Mouse (Mus musculus): ENCODE results near the gene F2.
"Not testable (repeated sequence)": the region's sequence is repeated elsewhere in the genome, so short reads cannot be mapped to it uniquely, and the experiment has no call there.

The F2 gene

GRCm38 (mm10) chr2:91645811-91646210 lies 9.6 kb upstream of the F2 start:
- peak; percentile 71 to 85 for DNase-seq

- DNase-seq = peak; percentile 47 to 51
Observed at GRCm38 (mm10) chr2:91645354-91645753, 9.1 kb upstream of the F2 start.

DNA sequence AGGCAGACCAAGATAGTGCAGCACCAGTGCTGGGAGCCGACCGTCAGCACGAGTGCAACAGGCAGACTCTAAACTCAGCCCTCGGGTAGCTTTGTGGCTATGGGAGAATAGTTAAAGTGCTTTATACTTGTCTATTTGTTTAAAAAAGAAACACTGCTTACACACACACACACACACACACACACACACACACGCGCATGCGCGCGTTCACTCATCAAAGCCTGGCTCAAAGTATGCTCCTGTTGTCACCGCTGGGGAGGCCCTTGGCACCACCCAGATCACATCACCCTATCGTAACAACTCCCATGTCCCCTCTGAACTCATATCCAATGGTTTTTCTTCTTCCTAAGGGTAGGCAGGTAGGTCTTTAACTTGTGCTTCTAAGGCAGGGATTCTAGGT lies 7.8 kb upstream of the F2 start:
- DNase-seq = no peak

DNA sequence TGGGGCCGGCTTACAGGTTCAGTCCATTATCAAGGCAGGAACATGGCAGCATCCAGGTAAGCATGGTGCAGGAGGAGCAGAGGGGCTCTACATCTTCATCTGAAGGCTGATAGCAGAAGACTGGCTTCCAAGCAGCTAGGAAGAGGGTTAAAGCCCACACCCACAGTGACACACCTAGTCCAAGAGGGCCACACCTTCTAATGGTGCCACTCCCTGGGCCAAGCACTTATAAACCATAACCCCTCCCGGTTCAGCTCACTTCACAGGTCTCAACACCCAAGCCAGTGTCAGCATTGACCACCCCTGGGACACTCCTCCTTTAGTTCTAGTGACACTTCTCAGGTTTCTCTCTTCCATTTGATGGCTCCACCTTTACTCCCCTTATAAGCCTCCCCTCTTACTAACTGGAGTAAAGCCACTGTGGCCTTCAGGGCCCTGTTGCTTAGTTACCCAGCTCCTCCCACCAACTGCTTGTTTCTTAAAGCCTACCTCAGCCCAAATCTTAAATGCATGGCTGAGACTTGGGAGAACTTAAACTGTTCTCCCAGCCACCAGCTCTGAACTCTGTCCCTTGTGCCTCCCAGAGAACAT lies 6.7 kb upstream of the F2 start:
- DNase-seq = no peak

- DNase-seq = no peak
Observed at GRCm38 (mm10) chr2:91638931-91639330, 2.7 kb upstream of the F2 start.

DNA sequence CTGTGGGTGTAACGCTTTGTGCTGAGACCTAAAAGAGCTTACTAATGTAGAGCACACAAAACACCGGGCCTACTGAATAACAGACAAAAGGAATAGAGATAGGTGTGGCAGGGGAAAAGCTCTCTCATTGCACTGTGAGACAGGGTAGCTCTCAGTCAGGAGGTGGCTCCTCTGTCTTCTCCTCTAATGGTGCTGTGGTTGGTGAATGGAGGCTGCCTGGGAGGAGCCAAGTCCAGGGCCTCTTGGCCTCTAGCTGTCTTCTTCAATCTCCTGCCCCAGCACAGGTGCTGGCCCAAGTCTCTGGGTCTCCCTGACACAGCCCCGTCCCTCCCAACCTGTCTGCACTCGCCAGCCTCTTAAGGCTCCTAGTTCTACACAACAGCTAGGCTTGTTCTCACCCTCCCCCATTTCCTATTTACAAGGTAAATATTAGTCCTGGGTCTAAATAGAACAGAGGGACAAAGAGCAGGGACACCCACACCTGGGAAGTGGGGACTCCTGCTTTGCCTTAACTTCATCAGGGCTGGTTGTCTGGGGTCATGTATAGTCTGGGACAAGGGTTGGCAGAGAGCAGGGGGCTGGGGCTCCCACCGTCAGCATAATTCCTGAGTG lies 619 bp upstream of the F2 start:
- no peak for DNase-seq

DNA sequence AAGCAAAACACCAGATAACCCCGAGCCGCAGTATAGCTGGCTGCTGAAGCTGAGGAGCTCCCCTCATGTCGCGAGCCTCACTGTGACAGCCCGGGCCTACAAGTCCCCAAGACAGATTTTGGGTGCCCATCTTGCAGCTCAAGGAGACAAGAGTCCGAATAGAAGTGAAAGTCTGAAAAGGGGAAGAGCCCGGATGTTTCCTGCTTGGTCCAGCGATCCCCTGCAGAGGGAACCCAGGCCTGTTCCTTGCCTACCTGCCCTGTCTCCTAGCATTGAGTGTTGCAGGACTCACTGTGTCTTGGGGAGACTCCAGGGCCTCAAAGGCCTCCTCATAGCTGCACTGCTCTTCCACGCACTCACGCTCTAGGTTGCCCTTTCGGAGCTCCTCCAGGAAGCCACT lies 728 bp downstream of the F2 start:
- no peak for DNase-seq

DNA sequence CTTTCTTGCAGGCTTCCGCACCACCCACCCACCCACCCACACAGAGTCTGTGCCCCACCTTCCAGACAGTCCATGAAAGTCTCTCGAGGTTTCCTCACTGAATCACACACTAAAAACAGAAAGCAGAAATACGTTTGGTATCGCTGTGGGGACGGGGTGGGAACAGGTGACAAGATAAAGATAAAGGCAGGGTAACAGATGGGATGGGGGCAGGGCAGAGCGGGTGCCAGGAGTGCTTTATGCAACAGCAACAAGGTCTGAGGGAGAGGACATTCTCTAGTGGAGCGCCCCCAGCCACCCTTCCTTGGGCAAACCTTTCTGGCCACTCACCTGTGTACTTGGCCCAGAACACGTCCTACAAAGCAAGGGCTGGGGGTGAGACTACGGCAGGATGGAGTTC lies 1.4 kb downstream of the F2 start:
- peak in 1 of 2 experiments; percentile 60 for DNase-seq

DNA sequence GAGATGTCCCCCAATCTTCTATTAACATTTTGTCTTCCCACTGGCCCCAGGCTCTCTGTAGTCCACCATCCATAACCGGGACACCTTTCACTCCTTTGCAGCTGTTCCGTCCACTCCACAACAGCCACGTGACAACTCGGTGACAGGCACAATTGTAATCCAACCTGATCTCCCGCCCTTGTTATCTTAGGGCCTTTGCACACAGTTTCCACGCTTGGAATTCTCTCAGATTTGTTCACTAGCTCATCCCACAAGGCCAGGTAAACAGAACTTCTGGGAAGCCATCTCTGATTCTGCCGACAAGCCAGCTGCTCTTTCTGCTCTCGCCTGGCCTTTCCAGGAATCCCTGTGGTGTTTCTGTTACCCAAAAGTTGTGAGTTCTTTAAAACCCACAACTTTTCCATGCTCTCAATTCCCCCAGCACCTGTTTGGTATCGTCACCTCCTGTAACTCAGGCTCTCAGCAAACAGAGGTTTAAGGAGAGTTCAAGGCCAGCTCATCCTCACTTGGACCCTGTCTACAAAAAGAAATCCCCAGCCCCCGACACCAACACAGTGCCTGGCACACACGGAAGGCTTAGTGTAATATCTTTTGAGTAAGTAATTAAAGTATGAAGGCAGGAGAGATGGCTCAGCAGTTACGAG lies 2.8 kb downstream of the F2 start:
- no peak for DNase-seq

- DNase-seq = no peak
Observed at GRCm38 (mm10) chr2:91632316-91632715, 3.9 kb downstream of the F2 start.

GRCm38 (mm10) chr2:91631826-91632225 lies 4.4 kb downstream of the F2 start:
- no peak for DNase-seq

DNA sequence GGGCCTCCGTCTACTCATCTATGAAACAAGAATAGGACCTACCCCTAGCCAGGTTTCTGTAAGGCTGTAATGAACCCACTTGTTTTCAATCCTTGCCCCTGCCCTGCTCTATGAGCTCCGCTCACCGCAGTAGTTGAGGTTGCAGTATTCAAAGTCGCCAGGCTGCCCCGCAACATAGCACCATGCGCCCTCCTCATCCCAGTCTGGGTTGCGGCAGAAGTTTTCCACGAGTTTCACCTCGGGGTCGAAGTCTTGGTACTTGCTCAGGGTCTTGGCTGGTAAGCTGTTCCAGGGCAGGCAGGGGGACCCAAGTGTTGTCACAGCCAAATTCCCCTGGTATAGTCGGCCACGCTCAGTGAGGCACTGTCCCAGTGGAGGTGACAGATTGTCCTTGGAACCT lies 5.8 kb downstream of the F2 start:
- DNase-seq = no peak

DNA sequence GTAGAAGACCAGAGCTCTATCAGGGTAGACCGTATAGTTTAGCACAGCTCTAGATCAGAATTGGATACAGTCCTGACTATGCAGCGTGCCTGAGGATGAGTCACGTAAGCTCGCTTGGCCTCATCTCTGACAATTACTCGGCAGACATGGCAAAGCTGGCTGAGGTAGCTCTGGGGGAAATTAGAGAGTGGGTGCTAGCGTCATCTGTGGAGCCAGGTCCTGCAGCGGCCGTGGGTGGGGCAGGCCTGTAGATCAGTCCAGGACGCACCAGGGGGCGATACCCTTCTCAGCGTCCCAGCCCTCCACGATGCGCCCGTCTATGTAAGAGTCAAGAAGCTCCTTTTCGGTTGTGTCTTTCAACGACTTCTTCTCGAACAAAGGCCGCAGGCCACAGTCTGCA lies 6.5 kb downstream of the F2 start:
- no peak for DNase-seq

GRCm38 (mm10) chr2:91628171-91628570 lies 8.0 kb downstream of the F2 start:
- DNase-seq = no peak

DNA sequence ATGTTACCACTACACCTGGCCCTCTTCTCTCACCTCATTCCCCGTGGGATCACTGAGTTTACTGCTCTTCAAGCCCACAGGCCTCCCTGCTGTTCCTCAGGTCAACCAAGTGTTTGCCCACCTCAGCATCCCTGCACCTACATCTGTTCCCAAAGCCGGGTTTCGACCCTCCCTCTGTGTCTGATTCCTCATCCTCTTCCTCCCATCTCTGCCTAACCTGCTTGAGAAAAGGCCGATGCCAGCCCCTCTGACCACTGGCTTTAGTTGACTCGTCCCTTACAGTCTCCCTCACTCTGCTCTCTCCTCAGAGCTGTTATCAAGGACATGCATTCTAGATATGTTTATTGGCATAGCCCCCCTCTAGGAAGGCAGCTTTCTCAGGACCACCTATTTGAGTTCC lies 8.7 kb downstream of the F2 start:
- no peak for DNase-seq

DNA sequence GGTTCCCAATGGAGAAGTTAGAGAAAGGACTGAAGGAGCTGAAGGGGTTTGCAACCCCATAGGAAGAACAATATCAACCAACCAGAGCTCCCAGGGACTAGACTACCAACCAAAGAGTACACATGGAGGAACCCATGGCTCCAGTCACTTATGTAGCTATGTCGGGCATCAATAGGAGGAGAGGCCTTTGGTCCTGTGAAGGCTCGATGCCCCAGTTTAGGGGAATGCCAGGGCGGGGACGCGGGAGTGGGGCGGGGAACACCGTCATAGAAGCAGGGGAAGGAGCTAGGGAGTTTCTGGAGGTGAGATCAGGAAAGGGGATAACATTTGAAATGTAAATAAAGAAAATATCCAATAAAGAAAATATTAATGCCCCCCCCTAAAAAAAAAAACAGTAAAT lies 12.8 kb downstream of the F2 start:
- DNase-seq = not testable (repeated sequence)

DNA sequence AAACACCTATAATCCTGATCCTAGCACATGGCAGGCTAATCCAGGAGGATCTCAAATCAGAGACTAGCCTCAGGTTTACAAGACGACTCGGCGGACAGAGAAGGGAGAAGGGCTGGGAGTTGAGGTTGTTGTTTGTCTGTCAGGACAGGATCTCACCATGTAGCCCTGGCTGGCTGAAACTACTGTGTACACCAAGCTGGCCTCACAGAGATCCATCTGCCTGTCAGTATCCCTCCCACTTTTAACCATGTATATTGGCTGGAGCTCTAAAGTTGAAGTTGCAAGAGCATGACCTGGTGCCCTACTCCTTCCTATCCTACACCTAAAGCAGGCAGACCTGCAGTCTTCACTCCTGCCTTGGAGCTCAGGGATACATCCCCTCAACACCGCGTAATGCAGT lies 13.9 kb downstream of the F2 start:
- DNase-seq = no peak

DNA sequence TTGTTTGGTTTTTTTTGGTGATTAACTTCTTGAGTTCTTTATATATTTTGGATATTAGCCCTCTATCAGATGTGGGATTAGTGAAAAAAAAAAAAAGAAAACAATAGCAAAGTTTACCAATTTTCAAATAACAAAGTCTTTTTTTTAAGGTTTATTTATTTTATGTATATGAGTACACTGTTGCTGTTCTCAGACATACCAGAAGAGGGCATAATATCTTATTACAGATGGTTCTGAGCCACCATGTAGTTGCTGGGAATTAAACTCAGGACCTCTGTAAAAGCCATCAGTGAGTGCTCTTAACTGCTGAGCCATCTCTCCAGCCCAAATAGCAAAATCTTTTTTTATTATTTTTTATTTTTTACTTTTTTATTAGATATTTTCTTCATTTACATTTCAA lies 26.8 kb downstream of the F2 start:
- not testable (repeated sequence) for DNase-seq

- no peak for DNase-seq
Observed at GRCm38 (mm10) chr2:91602389-91602788, 33.8 kb downstream of the F2 start.

DNA sequence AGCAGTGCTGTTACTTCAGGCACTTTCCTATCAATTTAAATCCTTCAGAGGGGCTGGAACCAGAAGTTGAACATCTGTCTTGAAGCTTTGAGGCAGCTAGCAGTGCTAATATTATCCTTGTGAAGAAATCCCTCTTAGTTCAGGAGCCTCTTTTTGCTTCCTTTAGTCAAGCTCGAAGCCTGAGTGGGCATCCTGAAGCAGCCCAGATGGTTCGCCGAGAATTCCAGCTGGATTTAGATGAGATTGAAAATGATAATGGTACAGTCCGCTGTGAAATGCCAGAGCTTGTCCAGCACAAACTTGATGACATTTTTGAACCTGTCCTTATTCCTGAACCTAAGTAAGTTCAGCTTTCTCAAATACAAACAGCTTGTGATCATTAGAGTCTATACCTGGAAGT lies 35.7 kb downstream of the F2 start:
- no peak for DNase-seq

- DNase-seq = no peak
Observed at GRCm38 (mm10) chr2:91586242-91586641, 50.0 kb downstream of the F2 start.

DNA sequence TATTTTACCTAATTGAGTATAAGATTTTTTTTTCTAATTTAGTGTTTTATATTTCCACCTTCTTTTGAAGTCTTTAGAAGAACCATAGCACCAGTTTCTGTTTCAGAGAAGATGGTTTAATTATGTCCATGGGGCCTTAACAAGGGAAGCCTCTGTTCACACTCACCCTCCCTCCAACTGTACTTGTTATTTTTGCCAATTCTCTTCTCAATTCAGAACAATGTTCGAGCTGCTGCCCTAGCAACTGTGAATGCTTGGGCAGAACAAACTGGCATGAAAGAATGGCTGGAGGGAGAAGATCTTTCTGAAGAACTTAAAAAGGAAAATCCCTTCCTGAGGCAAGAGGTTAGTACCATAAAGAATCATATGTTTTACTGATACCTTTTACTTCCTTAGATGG lies 55.3 kb downstream of the F2 start:
- DNase-seq = no peak
